Mouse (Mus musculus): ENCODE measurements around the gene Tssk3.

DNA sequence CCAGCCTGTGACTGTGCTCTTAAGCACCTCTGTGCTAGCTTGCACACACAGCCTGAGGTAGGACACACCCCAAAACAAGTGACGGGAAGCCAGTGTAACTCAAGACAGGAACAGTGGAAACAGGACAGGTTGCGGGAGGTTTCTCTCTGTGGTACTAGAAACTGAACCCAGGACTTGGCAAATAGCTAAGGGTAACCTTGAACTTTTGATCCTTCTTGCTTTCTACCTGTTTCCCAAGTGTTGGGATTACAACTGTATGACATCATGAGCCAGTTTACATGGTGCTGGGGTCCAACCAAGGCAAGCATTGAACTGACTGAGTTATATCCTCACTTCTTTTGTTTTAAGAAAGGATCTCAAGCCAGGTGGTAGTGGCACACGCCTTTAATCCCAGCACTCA, 11.0 kb downstream of the Tssk3 start:
- TF ChIP-seq CTCF (IDR thresholded peaks at IDR 0.05; ENCODE audit: borderline replicate concordance, control insufficient read depth, extremely low read depth, insufficient read depth, low read length, poor library complexity) (no peak), POLR2A (IDR thresholded peaks at IDR 0.05; ENCODE audit: control insufficient read depth, extremely low read depth, insufficient read depth, low read length, poor library complexity) (no peak)
